Mouse (Mus musculus) NIH3T3 (cell line): ENCODE data around the gene Atg101.
A peak's percentile ranks its signal among the peaks of the same experiment; 100 is the strongest.

ENCODE experiments used
- DNase-seq: peaks from one replicate; pipeline ENCODE4 v3.0.0-alpha.2; 2012; ENCODE audit warnings: low read depth

The Atg101 gene

GRCm38 (mm10) chr15:101286129-101286770 is 2.2 kb downstream of the Atg101 start:
- DNase-seq = peak; percentile 69

GRCm38 (mm10) chr15:101287361-101287760 is 3.3 kb downstream of the Atg101 start:
- no peak for DNase-seq

- no peak for DNase-seq
These were observed 6.3 kb downstream of the Atg101 start for GRCm38 (mm10) chr15:101290354-101290753.

GRCm38 (mm10) chr15:101292012-101292411 is 7.9 kb downstream of the Atg101 start:
- no peak for DNase-seq

GRCm38 (mm10) chr15:101293025-101293621 is 9.1 kb downstream of the Atg101 start, which contains the start of gene 6030408B16Rik:
TSS of gene 6030408B16Rik (plus strand) at chr15:101293212.
- DNase-seq = no peak

GRCm38 (mm10) chr15:101294028-101294894 is 10.2 kb downstream of the Atg101 start:
- DNase-seq = no peak

GRCm38 (mm10) chr15:101295106-101295505 is 11.0 kb downstream of the Atg101 start:
- no peak for DNase-seq

- no peak for DNase-seq
These were observed 11.5 kb downstream of the Atg101 start for GRCm38 (mm10) chr15:101295616-101296015.

- DNase-seq = no peak
These were observed 12.0 kb downstream of the Atg101 start for GRCm38 (mm10) chr15:101296091-101296490.

DNA sequence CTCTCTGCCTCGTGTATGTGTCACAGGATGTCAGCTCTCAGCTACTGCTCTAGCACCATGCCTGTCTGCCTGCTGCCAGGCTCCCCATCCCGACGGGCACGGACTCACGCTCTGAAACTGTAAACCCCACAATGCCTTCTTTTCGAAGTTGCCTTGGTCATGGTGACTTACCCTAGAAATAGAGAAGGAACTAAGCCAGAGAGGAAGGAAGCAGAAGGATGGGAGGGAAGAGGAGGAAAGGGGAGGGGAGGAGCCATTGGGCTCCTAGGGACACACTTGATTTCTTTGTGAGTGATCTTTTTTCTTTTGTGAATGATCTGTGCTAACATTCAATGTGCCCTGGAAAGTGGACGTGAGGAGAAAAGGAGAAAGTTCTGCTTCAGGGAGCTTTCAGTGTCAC is 13.9 kb downstream of the Atg101 start:
- DNase-seq = no peak

DNA sequence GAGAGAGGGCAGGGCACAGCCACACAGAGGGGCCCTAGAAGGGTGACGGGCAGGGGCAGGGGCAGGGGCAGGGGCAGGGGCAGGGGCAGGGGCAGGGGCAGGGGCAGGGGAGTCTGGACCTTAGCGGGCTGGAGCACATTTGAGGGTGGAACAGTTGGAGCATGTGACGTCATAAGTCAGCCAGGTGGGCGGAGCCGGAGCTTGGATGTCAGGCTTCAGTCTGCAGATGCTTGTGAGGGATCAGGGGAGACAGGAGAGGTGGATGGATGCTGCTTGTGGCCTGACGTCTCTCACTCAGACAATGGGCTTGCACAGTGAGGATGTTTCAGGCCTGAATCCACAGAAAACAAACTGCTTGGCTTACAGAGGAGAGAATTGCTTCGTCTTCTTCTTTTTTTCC is 14.5 kb downstream of the Atg101 start:
- DNase-seq = no peak

- no peak for DNase-seq
These were observed 15.4 kb downstream of the Atg101 start for GRCm38 (mm10) chr15:101299480-101299960.

DNA sequence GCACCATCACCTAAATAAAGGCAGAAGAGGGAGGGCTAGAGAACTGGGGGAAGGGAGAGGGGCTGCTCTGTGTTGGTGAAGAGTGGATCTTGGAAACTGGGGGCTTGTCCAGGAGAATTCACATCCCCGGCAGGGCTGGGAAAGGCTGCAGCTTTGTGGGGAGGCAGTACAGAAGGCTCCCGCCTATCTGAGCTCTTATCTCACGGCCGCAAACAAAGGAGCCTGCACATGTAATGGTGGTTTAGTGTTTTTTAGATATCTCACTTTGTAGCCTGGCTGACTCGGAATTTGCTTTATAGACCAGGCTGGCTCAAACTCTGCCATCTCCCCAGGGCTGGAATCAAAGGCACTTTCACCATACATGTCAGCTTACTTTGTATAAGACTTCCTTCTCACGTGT is 16.1 kb downstream of the Atg101 start:
- no peak for DNase-seq

- DNase-seq = no peak
These were observed 18.1 kb downstream of the Atg101 start for GRCm38 (mm10) chr15:101302201-101302600.

DNA sequence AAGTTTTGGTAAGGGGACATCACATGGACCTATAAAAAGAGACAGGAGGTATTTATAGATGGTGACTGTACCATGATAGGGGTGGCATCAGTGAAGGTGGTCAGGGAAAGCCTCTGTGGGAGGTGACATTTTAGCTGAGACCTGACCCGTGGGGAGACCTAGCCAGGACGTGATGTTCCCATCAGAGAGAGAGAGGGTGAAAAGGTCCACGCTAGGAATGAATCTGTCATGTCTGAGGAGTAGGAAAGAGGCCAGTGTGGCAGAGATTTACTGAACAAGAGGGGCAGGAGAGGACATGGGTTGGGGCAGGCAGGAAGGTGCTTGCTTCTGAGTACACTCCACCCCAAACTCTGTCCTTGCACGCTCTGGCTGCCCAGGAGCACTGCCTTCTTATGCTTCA is 19.8 kb downstream of the Atg101 start:
- no peak for DNase-seq

DNA sequence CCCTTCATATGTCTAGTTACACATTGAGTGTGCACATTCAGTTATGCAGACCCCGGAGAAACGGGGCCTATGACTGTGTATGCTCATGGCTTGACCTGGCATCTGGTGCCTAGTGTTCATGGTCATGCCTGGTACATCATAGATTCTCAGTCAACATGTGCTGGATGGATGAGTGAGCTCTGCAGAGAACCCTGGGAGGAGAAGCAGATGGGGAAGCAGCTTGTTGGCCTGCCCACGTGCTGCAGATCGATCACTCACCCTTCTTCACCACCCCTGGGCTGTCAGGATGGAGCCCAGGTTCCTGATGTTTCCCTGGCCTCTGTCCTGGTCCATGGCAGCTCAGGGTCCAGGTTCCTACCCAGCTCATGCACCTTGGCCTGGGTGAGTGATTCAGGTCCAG is 22.4 kb downstream of the Atg101 start:
- DNase-seq = no peak

DNA sequence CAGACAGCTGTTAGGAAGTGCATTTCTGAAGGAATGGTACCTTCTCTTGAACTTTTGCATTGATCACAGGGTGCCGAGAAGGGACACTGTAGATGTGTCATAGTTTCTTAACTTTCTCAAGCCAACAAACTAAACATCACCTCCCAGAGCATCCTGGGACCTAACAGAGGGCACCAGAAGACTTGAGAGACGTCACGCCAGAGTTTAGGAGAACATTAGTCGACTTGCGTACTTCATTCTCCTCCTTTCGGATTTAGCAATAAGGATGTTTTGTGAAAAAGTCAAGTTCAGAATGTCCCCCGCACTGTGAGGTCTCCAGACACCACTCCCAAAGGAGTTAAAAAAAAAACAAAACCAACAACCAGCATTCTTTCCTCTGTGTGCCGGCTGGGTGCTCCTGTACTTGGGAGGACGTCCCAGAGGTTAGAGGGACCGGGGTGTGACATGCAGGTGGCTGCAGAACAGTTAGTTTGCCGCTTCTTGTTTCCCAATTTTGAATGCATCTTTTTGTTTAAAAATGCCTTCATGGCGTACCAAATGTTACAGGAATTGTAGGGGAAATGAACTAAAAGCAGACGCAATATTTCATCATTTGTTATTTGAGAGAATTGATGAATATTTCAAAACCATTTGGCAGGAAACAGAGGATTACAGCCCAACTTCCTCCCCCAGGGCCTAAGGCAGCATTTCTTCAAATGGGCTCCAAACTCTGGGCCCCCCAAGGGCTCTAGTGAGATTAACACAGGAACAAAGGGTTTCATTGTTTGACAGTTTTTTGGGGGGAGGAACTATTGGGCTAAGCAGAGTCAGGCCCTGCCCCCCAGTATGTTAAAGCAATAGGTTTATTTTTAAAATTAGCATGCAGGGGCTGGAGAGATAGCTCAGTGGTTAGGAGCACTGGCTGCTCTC is 24.6 kb downstream of the Atg101 start:
- DNase-seq = peak; percentile 90

DNA sequence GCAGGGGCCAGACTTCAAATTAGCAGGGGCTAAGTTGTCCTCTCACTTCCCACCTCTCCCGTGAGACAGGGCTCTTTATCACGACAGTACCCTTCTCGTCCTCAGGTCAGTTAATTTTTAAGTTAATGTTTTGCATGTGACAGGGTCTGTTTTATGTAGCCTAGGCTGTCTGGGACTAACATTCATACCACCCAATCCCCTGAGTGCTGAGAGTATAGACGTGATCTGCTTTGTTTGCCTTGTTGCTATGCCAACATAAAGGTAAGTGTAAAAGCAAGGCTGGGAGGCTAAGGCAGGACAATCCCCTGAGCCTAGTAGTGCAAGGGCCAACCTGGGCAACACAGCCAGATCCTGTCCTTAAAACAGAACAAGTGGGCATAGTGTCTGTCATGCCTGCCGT is 25.4 kb downstream of the Atg101 start:
- DNase-seq = no peak

DNA sequence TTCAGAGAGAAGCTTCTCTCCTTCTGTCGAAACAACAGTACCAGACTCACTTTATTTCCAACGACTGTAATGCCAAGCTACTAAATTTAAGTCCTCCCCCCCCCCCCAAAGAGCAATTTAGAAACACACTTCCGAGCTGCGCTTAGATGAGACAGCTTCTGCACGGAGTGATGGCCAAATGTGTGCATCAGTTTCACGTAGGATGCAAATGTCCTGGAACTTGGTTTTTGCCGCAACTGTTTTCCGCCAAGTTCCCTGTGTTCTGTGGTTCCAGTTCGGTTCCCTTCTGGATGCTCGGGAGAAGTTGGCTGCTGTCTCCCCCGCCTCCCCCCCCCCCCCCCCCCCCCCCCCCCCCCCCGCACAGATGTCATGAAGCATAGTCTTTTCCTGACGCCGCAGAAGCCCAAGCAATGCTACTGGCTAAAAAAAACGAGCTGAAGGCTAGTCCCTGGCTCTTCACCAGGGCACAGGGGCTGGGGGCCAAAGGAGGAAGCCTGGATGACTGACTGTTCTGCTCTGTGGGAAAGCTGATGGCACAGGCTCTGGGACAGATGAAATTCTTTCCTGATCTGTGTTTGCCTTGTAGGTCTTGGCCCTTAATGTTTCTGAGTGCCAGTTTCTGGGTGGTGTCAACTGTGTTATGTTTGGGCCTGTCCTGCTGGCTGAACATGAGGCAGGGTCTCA is 27.2 kb downstream of the Atg101 start:
- DNase-seq = no peak

DNA sequence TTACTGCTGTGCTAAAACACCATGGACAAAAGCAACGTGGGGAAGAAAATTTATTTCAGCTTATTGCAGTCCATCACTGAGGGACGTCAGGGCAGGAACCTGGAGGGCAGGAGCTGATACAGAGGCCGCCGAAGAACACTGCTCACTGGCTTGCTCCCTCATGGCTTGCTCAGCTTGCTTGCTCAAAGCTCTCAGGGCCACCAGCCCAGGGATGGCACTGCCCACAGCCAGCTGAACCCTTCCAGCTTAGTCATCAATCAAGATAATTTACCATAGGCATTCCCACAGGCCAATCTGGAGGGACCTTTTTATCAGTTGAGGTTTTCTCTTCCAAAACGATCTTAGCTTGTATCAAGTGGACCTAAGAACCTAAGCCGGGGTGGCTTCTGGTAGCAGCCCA is 27.9 kb downstream of the Atg101 start:
- DNase-seq = no peak

DNA sequence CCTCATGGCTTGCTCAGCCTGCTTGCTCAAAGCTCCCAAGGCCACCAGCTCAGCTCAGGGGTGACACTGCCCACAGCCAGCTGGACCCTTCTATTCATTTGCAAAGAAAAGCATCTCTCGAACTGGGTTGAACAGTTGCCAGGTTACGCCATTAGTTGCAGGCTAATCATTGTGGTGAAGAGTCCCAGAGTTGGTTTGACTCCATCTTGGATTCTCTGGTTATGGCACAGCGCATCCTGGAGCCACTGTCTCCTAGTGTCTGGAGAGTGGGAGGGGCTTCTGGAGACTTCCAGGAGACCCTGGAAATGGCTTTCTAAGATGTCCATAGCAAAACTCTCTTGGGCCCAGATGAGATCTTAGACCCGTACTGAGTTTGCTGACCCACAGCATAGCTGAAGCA is 31.3 kb downstream of the Atg101 start:
- no peak for DNase-seq
